Mouse (Mus musculus): ENCODE data around the gene Shroom1.

Gene Shroom1

GRCm38 (mm10) chr11:53447996-53448395, 9.0 kb upstream of the Shroom1 start:
- no peak for DNase-seq (ENCODE audit: low spot score)

- no peak for DNase-seq (ENCODE audit: low spot score)
Observed at GRCm38 (mm10) chr11:53448529-53448928, 8.5 kb upstream of the Shroom1 start.

DNA sequence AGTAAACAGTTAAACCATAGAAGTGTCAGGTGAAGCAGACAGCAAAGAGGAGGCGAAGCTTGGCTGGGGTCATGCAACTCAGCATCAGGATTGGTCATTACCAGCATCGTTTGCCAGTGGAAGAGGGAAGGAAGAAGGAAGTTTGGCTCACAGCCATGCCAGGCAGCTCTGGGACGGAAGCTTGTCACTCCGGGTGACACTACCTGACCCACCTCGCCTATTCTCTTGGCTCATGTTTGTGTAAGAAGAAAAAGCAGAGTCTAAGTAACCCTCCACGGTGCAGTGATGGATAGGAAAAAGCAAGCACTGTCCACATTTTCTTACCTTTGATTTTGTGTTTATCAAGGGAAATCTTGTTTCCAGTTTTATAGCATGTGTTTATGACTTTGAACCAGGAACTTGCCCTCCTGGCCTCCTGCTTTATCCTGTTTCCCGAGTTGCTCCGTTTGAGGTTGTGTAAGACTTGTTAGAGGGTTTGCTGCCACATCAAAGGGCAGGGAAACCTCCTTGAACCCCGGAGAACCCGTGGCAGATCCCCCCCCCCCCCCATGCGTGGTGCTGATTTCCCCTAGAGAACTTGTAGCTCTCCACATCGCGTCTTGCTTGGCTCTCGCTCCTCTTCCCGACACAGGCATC, 6.8 kb upstream of the Shroom1 start:
- DNase-seq (ENCODE audit: low spot score) = no peak

- no peak for DNase-seq (ENCODE audit: low spot score)
Observed at GRCm38 (mm10) chr11:53451361-53451760, 5.6 kb upstream of the Shroom1 start.

GRCm38 (mm10) chr11:53452396-53452795, 4.6 kb upstream of the Shroom1 start:
- DNase-seq (ENCODE audit: low spot score) = no peak

DNA sequence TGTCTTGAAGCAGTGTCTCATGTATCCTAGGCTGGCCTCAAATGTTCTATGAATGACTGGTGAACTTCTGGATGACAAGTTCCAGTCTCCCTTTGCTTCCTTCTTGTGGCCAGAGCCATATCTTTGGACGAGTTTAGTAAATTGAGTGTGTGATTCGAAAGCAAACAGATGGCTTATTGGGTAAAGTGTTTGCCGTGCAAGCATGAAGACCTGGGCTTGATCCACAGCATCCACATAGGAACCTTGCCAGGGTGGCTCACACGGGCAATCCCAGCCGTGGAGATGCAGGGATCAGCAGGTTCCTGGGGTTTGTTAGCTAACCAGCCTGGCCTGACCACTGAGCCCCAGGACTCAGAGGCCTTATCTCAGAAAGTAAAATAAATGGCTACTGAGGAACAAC, 4.0 kb upstream of the Shroom1 start:
- no peak for DNase-seq (ENCODE audit: low spot score)

GRCm38 (mm10) chr11:53457372-53457954, 458 bp downstream of the Shroom1 start:
- no peak for DNase-seq (ENCODE audit: low spot score)

- DNase-seq (ENCODE audit: low spot score) = no peak
Observed at GRCm38 (mm10) chr11:53458996-53459395, 2.0 kb downstream of the Shroom1 start.

GRCm38 (mm10) chr11:53460192-53460591, 3.2 kb downstream of the Shroom1 start:
- no peak for DNase-seq (ENCODE audit: low spot score)

DNA sequence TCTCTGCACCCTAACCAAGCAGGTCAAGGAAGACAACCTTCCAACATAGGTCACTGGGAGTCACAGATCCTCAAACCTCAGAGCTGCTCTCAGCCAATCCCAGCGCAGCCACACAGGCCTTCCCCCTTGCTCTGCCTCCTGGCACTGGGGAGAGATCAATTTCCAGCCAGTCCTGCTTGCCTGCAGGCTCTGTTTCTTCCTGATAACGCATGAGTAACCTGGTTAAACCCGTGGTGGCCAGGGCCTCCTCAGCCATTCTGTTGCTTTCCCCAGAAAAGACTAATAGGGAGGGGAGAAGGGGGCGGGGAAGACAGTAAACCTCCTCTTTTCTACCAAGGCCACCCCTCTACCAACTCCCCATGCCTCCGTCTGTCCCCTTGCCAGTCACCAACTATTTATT, 4.7 kb downstream of the Shroom1 start:
- no peak for DNase-seq (ENCODE audit: low spot score)

DNA sequence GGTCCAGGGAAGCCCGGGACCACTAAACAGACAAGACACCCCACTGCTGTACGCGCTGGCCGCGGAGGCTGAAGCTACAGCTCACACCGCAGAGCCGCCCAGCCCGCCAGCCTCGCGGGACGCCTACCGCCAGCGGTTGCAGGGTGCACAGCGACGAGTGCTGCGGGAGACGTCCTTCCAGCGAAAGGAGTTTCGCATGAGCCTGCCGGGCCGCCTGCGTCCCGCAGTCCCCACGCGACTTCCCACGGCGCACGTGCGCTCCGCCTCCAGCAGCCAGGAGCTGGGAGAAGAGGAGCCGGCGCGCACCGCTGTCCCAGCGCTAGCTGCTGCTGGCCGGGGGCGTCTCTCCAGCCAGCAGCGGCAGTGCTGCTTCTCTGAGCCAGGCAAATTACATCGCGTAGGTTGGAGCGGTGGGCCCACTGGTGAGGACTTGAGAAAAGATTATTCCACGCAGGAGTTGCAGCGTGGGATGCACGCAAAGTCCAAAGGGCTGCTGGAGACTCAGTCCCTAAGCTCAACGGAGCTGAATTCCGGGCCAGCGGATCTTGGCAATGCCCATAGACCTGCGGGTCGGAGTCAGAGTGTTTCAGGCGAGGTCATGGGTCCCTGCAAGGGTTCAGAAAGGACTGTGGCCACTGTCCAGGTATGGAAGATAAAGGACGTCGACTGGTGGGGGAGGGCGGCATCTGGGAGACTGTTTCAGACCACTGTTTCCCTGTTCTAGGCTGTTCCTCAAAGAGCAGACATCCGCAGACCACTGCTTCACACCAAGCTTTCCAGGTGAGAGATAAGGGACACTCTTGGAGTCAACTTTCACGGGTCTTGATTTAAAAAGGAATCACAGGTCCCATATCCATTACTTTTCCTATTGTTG, 6.8 kb downstream of the Shroom1 start:
- DNase-seq (ENCODE audit: low spot score) = no peak

DNA sequence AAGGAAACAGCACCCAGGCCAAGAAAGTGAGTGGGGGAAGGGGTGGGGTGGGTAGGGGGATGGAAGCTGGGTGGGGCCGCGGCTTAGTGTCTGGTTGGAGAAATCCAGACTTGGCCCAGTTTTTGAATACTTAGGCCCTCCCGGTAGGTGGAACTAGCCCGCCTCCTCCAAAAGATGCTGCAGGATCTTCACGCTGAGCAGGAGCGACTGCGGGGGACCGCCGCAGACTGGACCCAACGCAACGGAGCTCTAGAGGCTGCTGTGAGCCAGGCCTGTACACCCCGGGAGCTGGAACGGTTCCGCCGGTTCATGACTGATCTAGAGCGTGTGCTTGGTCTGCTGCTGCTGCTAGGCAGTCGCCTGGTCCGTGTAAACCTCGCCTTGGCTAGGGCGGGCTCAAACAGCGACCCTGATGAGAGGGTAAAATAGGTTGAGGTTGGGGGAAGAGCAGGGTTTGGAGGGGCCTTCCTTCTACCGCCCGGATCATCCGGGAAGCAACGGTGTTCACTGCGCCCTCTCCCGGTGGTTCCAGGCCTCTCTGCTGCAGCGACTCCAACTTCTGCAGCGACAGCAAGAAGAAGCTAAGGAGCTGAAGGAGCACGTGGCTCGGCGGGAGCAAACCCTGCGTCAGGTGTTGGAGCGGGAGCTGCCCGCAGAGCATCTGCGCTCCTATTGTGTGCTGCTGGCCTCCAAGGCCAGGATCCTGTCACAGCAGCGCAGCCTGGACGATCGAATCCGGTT, 9.4 kb downstream of the Shroom1 start:
- peak; percentile 63 for DNase-seq (ENCODE audit: low spot score)

GRCm38 (mm10) chr11:53469294-53469967, 12.4 kb downstream of the Shroom1 start:
- DNase-seq (ENCODE audit: low spot score) = no peak

- peak; percentile 82 for DNase-seq (ENCODE audit: low spot score)
Observed at GRCm38 (mm10) chr11:53469968-53470695, 13.1 kb downstream of the Shroom1 start, which contains the start of gene Gm9837. Gene Gm9837 (minus strand): TSS chr11:53470479.

- DNase-seq (ENCODE audit: low spot score) = no peak
Observed at GRCm38 (mm10) chr11:53472709-53473108, 15.7 kb downstream of the Shroom1 start.

GRCm38 (mm10) chr11:53475620-53476019, 18.6 kb downstream of the Shroom1 start:
- no peak for DNase-seq (ENCODE audit: low spot score)

DNA sequence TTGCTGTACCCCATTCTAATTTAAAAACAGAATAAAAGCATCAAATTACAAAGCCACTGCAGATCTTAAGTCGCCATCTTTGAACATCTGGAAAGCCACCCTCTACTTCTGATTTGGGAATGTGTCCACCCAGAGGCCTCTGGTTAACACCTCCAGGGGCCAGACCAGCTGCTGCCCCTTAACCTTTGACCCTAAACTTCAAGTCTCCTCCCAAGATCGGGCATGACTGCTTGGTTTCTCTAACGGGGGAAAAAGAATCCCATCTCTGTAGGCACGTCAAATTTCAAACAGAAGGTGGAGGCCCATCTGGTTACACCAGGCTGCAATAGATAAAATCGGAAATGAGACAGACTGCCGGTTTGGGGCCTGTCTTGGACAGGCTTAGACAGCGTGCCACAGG, 20.8 kb downstream of the Shroom1 start:
- no peak for DNase-seq (ENCODE audit: low spot score)

GRCm38 (mm10) chr11:53478383-53479170, 21.6 kb downstream of the Shroom1 start:
- no peak for DNase-seq (ENCODE audit: low spot score)

DNA sequence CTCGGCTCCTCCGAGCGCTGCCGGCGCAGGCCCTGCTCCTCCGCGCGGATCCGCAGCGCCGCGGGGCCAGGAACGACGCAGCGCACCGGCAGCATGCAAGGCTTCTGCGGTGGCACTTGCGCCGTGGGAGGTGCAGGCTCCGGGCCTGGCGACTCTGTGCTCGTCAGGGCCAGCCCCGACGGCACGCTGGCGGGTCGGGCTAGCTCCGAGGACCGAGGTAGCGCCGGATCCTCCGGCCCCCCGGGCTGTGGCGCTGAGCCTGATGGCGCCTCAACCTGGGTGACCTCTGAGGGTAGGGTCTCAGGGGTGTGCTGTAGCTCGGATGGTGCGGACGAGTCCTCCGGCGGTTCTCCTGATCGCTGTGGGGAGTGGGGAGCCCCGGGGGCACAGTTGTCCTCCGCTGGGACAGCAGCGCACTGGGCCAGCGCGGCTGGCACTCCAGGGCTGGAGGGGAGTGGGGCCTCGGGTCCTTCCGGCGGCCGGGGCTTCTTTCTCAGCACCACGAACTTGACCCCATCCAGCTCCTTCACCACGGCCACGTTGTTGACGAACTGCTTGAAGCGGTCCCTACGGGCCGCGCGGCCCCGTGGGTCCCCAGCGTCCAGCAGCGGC, 22.3 kb downstream of the Shroom1 start:
- DNase-seq (ENCODE audit: low spot score) = peak; percentile 4

DNA sequence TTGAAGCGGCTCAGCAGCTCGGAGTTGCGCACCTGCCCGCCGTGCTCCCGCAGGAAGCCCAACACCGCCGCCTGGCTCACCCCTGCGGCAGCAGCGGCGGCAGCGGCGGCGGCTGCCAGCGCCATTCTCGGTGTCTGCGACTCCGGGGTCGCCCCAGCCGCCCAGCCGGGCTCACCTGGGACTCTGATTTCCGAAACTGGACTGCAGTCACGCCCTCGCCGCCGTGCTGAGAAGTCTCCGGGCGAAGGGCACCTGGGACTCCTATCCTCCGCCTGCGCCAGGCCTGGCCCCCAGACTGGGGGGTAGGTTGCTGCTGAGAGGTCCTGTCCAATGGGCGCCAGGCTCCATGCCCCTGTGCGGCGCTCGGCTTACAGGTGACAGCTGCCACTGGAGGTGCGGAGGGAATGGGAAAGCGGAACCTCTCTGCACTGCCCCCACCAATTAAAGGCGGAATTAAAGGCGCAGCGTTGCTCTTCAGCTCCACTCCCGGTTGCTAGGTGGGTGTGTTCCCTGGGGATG, 22.8 kb downstream of the Shroom1 start, which contains the start of the genes Gm9945 and Sowaha:
Gene Gm9945 (plus strand): TSS at position 384 of the 519 bp plus-strand sequence.
Gene Sowaha (minus strand): TSS at position 492 of the 519 bp plus-strand sequence.
- no peak for DNase-seq (ENCODE audit: low spot score)
